Mouse (Mus musculus) hindbrain, embryonic 13.5 days (tissue): ENCODE data around the gene Vmn1r118. TPM values are rescaled to one million over a fixed set of nuclear protein-coding genes. Genes with fewer than 3 reads are reported as not detected.
"Not testable (repeated sequence)": the region's sequence is repeated elsewhere in the genome, so short reads cannot be mapped to it uniquely, and the experiment has no call there.

ENCODE experiments used
- ATAC-seq: fragments of 200-750 bp; cut with Nextera tagmentation; 2 replicates; pipeline ENCODE4 v1.8.0; 2017; ENCODE audit warnings: moderate TSS enrichment; ENCODE audit not compliant: low FRiP score
- H3K27ac ChIP-seq: fragments of 300-500 bp; sonication (generic); 2 replicates; pipeline ENCODE4 v1.5.1; 2015; ENCODE audit warnings: inconsistent platforms, mild to moderate bottlenecking, moderate library complexity
- H3K27me3 ChIP-seq: fragments of 300-500 bp; sonication (generic); 2 replicates; pipeline ENCODE4 v1.6.1; 2015; ENCODE audit warnings: mild to moderate bottlenecking, inconsistent platforms
- H3K36me3 ChIP-seq: fragments of 300-500 bp; sonication (generic); 2 replicates; pipeline ENCODE4 v1.6.1; 2015; ENCODE audit warnings: mild to moderate bottlenecking, inconsistent platforms
- H3K4me1 ChIP-seq: fragments of 300-500 bp; sonication (generic); replicated peaks from 2 replicates; pipeline ENCODE4 v1.6.1; 2015; ENCODE audit warnings: inconsistent platforms
- H3K4me2 ChIP-seq: fragments of 300-500 bp; sonication (generic); 2 replicates; pipeline ENCODE4 v1.6.1; 2015; ENCODE audit warnings: inconsistent platforms, mild to moderate bottlenecking, moderate library complexity
- H3K4me3 ChIP-seq: fragments of 300-500 bp; sonication (generic); 2 replicates; pipeline ENCODE4 v1.5.1; 2015; ENCODE audit warnings: mild to moderate bottlenecking, inconsistent platforms
- H3K9ac ChIP-seq: fragments of 300-500 bp; sonication (generic); 2 replicates; pipeline ENCODE4 v1.6.1; 2015; ENCODE audit warnings: mild to moderate bottlenecking, inconsistent platforms
- H3K9me3 ChIP-seq: fragments of 300-500 bp; sonication (generic); 2 replicates; pipeline ENCODE4 v1.6.1; 2016; ENCODE audit warnings: inconsistent platforms
- WGBS: fragments of 180-500 bp; shearing (Covaris S2); methylation state at CpG from one replicate; pipeline ENCODE4 v1.1.7; 2015; 5-methylcytosine and 5-hydroxymethylcytosine counted together
- polyA plus RNA-seq: library from polyadenylated mRNA; unstranded; fragments of >200 nt; fragmentation: Nextera tagmentation; extraction: Ambion mirVana; gene quantifications from 2 replicates; pipeline ENCODE4 v1.2.1, GENCODE M21; 2015

Vmn1r118 gene
- polyA plus RNA-seq: not detected in 2 replicates

DNA sequence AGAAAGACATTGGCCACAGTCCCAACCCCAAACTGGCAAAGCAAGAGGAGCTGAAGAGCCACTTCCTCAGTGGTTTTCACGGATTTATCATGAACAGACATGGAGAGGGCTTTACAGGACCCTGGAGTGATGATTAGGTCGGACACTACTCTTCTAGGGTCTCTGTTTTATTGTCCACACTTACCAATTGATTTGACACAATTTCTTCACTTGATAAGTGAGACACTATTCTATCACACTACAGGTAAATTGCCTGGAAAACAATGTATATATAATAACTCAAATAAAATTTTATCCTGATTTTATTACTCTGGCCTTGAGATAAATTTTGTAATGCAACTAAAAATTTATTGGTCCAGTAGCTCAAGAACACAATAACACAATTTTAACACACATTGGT is at the start of gene Vmn1r118:
Gene Vmn1r118 (minus strand): TSS at position 101 of the 400 bp plus-strand sequence.
- not testable (repeated sequence) for H3K4me1 ChIP-seq, H3K36me3 ChIP-seq, ATAC-seq, H3K9me3 ChIP-seq, H3K27ac ChIP-seq, H3K4me3 ChIP-seq, H3K4me2 ChIP-seq, H3K9ac ChIP-seq, H3K27me3 ChIP-seq
- WGBS: no CpG with 5 or more reads among the region's 2 CpGs

DNA sequence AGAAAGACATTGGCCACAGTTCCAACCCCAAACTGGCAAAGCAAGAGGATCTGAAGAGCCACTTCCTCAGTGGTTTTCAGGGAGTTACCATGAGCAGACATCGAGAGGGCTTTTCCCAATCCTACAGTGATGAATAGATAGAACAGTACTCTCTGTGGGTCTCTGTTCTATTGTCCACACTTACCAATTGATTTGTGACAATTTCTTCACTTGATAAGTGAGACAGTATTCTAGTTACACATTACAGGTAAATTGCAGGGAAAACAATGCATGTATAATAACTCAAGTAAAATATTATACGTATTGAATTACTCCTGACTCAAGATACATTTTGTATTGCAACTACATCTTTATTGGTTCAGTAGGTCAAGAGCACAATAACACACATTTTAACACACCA is 28.1 kb downstream of the Vmn1r118 start, which contains the start of gene Vmn1r117:
Gene Vmn1r117 (minus strand): TSS at position 101 of the 400 bp plus-strand sequence.
- H3K27me3 ChIP-seq, H3K4me2 ChIP-seq, H3K4me1 ChIP-seq, H3K9me3 ChIP-seq, H3K27ac ChIP-seq, H3K9ac ChIP-seq, ATAC-seq, H3K36me3 ChIP-seq, H3K4me3 ChIP-seq: not testable (repeated sequence)
- WGBS: no CpG with 5 or more reads among the region's 2 CpGs

DNA sequence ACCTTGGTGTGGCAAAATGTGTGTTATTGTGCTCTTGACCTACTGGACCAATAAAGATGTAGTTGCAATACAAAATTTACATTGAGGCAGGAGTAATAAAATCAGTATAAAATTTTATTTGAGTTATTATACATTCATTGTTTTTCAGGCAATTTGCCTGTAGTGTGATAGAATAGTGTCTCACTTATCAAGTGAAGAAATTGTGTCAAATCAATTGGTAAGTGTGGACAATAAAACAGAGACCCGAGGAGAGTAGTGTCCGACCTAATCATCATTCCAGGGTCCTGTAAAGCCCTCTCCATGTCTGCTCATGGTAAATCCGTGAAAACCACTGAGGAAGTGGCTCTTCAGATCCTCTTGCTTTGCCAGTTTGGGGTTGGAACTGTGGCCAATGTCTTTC is 40.2 kb downstream of the Vmn1r118 start, which contains the start of gene Vmn1r116:
Gene Vmn1r116 (plus strand): TSS at position 301 of the 400 bp plus-strand sequence.
- not testable (repeated sequence) for H3K27me3 ChIP-seq, H3K4me3 ChIP-seq, H3K9ac ChIP-seq, H3K9me3 ChIP-seq, H3K36me3 ChIP-seq, H3K4me1 ChIP-seq, H3K27ac ChIP-seq, H3K4me2 ChIP-seq, ATAC-seq
- 68% methylated on average over 3 of the region's 3 CpGs for WGBS

Other genes starting within 250 kb of the Vmn1r118 start
- not detected in 2 replicates for gene Vmn1r107, start 243.4 kb downstream of the Vmn1r118 start, polyA plus RNA-seq
- not detected in 2 replicates for gene Vmn1r111, start 209.1 kb downstream of the Vmn1r118 start, polyA plus RNA-seq
- not detected in 2 replicates for gene Gm10668, start 181.7 kb downstream of the Vmn1r118 start, polyA plus RNA-seq
- gene Vmn1r112, start 141.2 kb downstream of the Vmn1r118 start, polyA plus RNA-seq: not detected in 2 replicates
- gene Vmn1r113, start 125.1 kb downstream of the Vmn1r118 start, polyA plus RNA-seq: not detected in 2 replicates
- gene Vmn1r114, start 100.2 kb downstream of the Vmn1r118 start, polyA plus RNA-seq: not detected in 2 replicates
- gene Vmn1r115, start 67.4 kb downstream of the Vmn1r118 start, polyA plus RNA-seq: not detected in 2 replicates
- not detected in 2 replicates for gene Vmn1r116, start 40.1 kb downstream of the Vmn1r118 start, polyA plus RNA-seq
- not detected in 2 replicates for gene Vmn1r117, start 28.2 kb downstream of the Vmn1r118 start, polyA plus RNA-seq
- not detected in 2 replicates for gene Vmn1r119, start 100.1 kb upstream of the Vmn1r118 start, polyA plus RNA-seq
- gene Vmn1r120, start 141.4 kb upstream of the Vmn1r118 start, polyA plus RNA-seq: not detected in 2 replicates
- not detected in 2 replicates for gene Vmn1r121, start 186.2 kb upstream of the Vmn1r118 start, polyA plus RNA-seq
- not detected in 2 replicates for gene Vmn1r122, start 221.8 kb upstream of the Vmn1r118 start, polyA plus RNA-seq
- gene Vmn1r123, start 249.8 kb upstream of the Vmn1r118 start, polyA plus RNA-seq: not detected in 2 replicates